Mouse (Mus musculus) intestine, embryonic 16.5 days (tissue): ENCODE data around the gene Pmfbp1. TPM values are rescaled to one million over a fixed set of nuclear protein-coding genes. Genes with fewer than 3 reads are reported as not detected.

Experiments used
- ATAC-seq: fragments of 200-750 bp; cut with Nextera tagmentation; 2 replicates; pipeline ENCODE4 v1.8.0; 2017; ENCODE audit warnings: moderate TSS enrichment, moderate library complexity
- H3K27ac ChIP-seq: fragments of 300-500 bp; sonication (generic); 2 replicates; pipeline ENCODE4 v1.5.1; 2014; ENCODE audit warnings: mild to moderate bottlenecking, low read length
- H3K27me3 ChIP-seq: fragments of 300-500 bp; sonication (generic); replicated peaks from 2 replicates; pipeline ENCODE4 v1.6.1; 2014; ENCODE audit warnings: low read length, control low read depth, mixed read lengths; ENCODE audit not compliant: control insufficient read depth, insufficient read depth
- H3K36me3 ChIP-seq: fragments of 300-500 bp; sonication (generic); 2 replicates; pipeline ENCODE4 v1.6.1; 2014; ENCODE audit warnings: low read length, control low read depth; ENCODE audit not compliant: control insufficient read depth, insufficient read depth
- H3K4me1 ChIP-seq: fragments of 300-500 bp; sonication (generic); 2 replicates; pipeline ENCODE4 v1.6.1; 2014; ENCODE audit warnings: low read length, control low read depth, mixed read lengths; ENCODE audit not compliant: control insufficient read depth, insufficient read depth
- H3K4me2 ChIP-seq: fragments of 300-500 bp; sonication (generic); 2 replicates; pipeline ENCODE4 v1.6.1; 2014; ENCODE audit warnings: low read depth, low read length, control low read depth
- H3K4me3 ChIP-seq: fragments of 300-500 bp; sonication (generic); 2 replicates; pipeline ENCODE4 v1.5.1; 2014; ENCODE audit warnings: mild to moderate bottlenecking, low read length
- H3K9ac ChIP-seq: fragments of 300-500 bp; sonication (generic); 2 replicates; pipeline ENCODE4 v1.6.1; 2014; ENCODE audit warnings: low read depth, low read length
- H3K9me3 ChIP-seq: fragments of 300-500 bp; sonication (generic); 2 replicates; pipeline ENCODE4 v1.6.1; 2016; ENCODE audit warnings: low read length, control low read depth; ENCODE audit not compliant: control insufficient read depth
- WGBS: fragments of 180-500 bp; shearing (Covaris S2); extraction: QIAGEN DNeasy Blood & Tissue Kit; methylation state at CpG from one replicate; pipeline ENCODE4 v1.1.7; 2014; 5-methylcytosine and 5-hydroxymethylcytosine counted together
- polyA plus RNA-seq: library from polyadenylated mRNA; unstranded; fragments of >200 nt; fragmentation: Nextera tagmentation; extraction: Ambion mirVana; gene quantifications from 2 replicates; pipeline ENCODE4 v1.2.1, GENCODE M21; 2015

The Pmfbp1 gene
- polyA plus RNA-seq, 1 experiment from 2014 or later = not detected

- H3K9me3 ChIP-seq = no peaks in the 10 kb centered on the region
- 86% methylated on average over 6 of the region's 6 CpGs for WGBS
- no peak overlapping the region for H3K4me2 ChIP-seq
- H3K4me1 ChIP-seq = no peaks in the 10 kb centered on the region
- H3K9ac ChIP-seq = no peak overlapping the region
- no peaks in the 10 kb centered on the region for H3K36me3 ChIP-seq
- no peak overlapping the region for H3K4me3 ChIP-seq
- no peak overlapping the region for H3K27ac ChIP-seq
- no peak for ATAC-seq
- no peaks in the 10 kb centered on the region for H3K27me3 ChIP-seq
Measured at GRCm38 (mm10) chr8:109492785-109493184, 1.0 kb upstream of the Pmfbp1 start.

DNA sequence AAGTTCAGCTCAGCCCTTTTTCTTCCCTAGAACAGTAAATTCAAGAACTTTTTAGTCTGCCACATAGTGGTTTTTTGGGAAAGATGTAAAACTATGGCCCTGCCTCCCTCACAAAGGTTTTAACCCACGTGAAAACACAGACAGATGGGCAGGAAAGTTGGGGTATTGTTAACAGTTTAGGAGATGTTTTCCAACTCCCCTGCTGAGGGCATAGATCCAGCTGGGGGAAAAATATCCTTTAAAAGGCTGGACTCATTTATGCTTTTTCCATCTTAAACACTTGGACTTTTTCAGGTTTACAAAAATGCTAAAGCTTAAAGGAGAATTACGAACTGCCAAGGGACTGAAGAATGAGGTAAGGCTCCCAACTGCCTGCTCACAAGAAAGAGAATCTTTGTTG lies 774 bp downstream of the Pmfbp1 start:
- 69% methylated on average over 2 of the region's 2 CpGs for WGBS
- H3K36me3 ChIP-seq = no peaks in the 10 kb centered on the region
- H3K27ac ChIP-seq = no peak overlapping the region
- no peaks in the 10 kb centered on the region for H3K27me3 ChIP-seq
- no peak for ATAC-seq
- H3K4me1 ChIP-seq = no peaks in the 10 kb centered on the region
- no peak overlapping the region for H3K4me2 ChIP-seq
- no peak overlapping the region for H3K9ac ChIP-seq
- H3K9me3 ChIP-seq = no peaks in the 10 kb centered on the region
- no peak overlapping the region for H3K4me3 ChIP-seq

- H3K36me3 ChIP-seq = no peaks in the 10 kb centered on the region
- no peaks in the 10 kb centered on the region for H3K9me3 ChIP-seq
- H3K27me3 ChIP-seq = no peaks in the 10 kb centered on the region
- H3K4me2 ChIP-seq = no peak overlapping the region
- ATAC-seq = no peak
- no peaks in the 10 kb centered on the region for H3K4me1 ChIP-seq
- no peak overlapping the region for H3K4me3 ChIP-seq
- no peak overlapping the region for H3K27ac ChIP-seq
- H3K9ac ChIP-seq = no peak overlapping the region
- 59% methylated on average over 5 of the region's 5 CpGs for WGBS
Measured at GRCm38 (mm10) chr8:109497431-109497830, 3.6 kb downstream of the Pmfbp1 start.

GRCm38 (mm10) chr8:109499009-109499717 lies 5.3 kb downstream of the Pmfbp1 start:
- Histone ChIP-seq H3K27me3 (no peaks in the 10 kb centered on the region), H3K4me3 (0 out of 2 replicates have a peak overlapping the region, but pooled peaks have one; percentile 5), H3K27ac (no peak overlapping the region), H3K9ac (peak overlapping the region; percentile 8; the same call in 1 of the 2 replicates), H3K4me2 (no peak overlapping the region), H3K9me3 (no peaks in the 10 kb centered on the region), H3K4me1 (no peaks in the 10 kb centered on the region), H3K36me3 (no peaks in the 10 kb centered on the region)
- 65% methylated on average over 16 of the region's 16 CpGs for WGBS
- no peak for ATAC-seq

GRCm38 (mm10) chr8:109503566-109503965 lies 9.7 kb downstream of the Pmfbp1 start:
- no peaks in the 10 kb centered on the region for H3K4me1 ChIP-seq
- WGBS = 80% methylated on average over 1 of the region's 1 CpGs
- no peak overlapping the region for H3K4me2 ChIP-seq
- H3K9ac ChIP-seq = no peak overlapping the region
- no peak for ATAC-seq
- no peaks in the 10 kb centered on the region for H3K9me3 ChIP-seq
- no peak overlapping the region for H3K4me3 ChIP-seq
- H3K27me3 ChIP-seq = no peaks in the 10 kb centered on the region
- no peaks in the 10 kb centered on the region for H3K36me3 ChIP-seq
- H3K27ac ChIP-seq = no peak overlapping the region

DNA sequence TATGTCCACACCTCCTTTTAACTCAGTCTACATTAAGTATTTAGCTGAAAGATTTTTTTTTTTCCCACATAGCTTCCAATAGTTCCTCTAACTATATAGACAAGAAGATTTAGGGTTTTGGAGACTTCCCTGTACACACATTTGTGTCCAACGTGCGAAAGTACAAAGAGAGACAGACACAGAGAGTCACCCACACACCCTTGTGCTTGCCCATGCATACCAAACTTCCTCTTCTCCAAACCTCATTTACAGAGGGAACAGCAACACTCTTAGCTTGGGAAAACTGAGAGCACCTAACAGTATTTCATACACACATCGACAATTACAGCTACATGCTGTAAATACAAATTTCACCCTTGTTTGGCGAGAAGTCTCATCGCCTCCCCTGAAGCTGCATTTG lies 11.7 kb downstream of the Pmfbp1 start:
- no peak for ATAC-seq
- WGBS = 91% methylated on average over 5 of the region's 5 CpGs

DNA sequence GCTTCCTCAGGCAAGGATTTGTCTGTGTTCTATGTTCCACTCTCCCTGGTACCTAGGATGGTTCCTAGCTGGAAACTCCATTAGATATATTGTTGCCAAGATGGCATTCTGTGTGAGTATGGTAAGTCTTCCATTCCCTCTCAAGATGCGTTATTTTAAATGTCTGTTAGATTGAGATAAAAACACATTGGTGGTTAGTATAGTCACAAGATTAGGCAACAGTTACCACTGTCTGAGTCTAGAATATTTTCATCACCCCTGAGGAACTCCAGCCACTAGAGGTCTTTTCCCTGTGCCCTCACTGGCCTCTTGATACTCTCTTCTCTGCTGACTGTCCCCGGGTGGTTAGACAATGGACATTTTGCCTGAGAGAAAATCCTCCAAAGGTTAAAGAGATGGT lies 30.2 kb downstream of the Pmfbp1 start:
- ATAC-seq = no peak
- WGBS = 82% methylated on average over 2 of the region's 2 CpGs

More for the DNA sequence above, 11.7 kb downstream of the Pmfbp1 start:
- Histone ChIP-seq H3K4me2 (no peak overlapping the region), H3K27me3 (no peaks in the 10 kb centered on the region), H3K36me3 (no peaks in the 10 kb centered on the region), H3K27ac (no peak overlapping the region), H3K4me3 (no peak overlapping the region), H3K4me1 (no peaks in the 10 kb centered on the region), H3K9ac (no peak overlapping the region), H3K9me3 (no peaks in the 10 kb centered on the region)

GRCm38 (mm10) chr8:109535140-109535990 lies 41.5 kb downstream of the Pmfbp1 start:
- Histone ChIP-seq H3K4me1 (no peaks in the 10 kb centered on the region), H3K4me3 (no peak overlapping the region), H3K4me2 (no peak overlapping the region), H3K27ac (no peak overlapping the region), H3K9ac (no peak overlapping the region), H3K36me3 (no peaks in the 10 kb centered on the region), H3K27me3 (no peaks in the 10 kb centered on the region), H3K9me3 (no peaks in the 10 kb centered on the region)
- 86% methylated on average over 19 of the region's 19 CpGs for WGBS
- no peak for ATAC-seq

More for the DNA sequence above, 30.2 kb downstream of the Pmfbp1 start:
- no peaks in the 10 kb centered on the region for H3K36me3 ChIP-seq
- H3K27ac ChIP-seq = no peak overlapping the region
- no peak overlapping the region for H3K9ac ChIP-seq
- no peak overlapping the region for H3K4me2 ChIP-seq
- H3K27me3 ChIP-seq = no peaks in the 10 kb centered on the region; the same call in 1 of the 2 replicates
- H3K4me3 ChIP-seq = no peak overlapping the region
- no peaks in the 10 kb centered on the region for H3K4me1 ChIP-seq
- H3K9me3 ChIP-seq = no peaks in the 10 kb centered on the region

DNA sequence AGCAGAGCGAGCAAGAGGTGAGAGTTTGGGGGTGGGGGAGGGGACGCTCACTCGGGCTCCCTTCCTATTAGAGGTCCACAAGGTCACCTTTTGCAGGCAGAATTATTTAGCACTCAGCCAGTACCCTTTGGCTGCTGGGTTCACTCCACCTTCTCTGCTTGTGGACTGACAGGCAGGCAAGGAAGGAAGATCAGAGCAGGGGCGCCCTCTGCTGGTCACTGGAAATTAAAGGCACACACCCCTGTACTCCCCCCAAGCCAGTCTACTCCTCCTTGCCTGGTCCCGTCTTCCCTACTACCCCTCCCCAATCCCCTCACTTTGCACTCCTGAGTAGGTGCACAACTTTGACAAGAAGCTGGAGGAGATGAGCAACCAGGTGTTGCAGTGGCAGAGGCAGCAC lies 42.9 kb downstream of the Pmfbp1 start:
- ATAC-seq = peak; percentile 73
- H3K4me1 ChIP-seq = no peaks in the 10 kb centered on the region
- H3K4me2 ChIP-seq = no peak overlapping the region; the same call in 1 of the 2 replicates
- no peak overlapping the region for H3K27ac ChIP-seq
- H3K36me3 ChIP-seq = no peaks in the 10 kb centered on the region
- 7% methylated on average over 5 of the region's 5 CpGs for WGBS
- no peak overlapping the region for H3K4me3 ChIP-seq
- H3K9ac ChIP-seq = no peak overlapping the region
- no peaks in the 10 kb centered on the region for H3K9me3 ChIP-seq
- H3K27me3 ChIP-seq = no peaks in the 10 kb centered on the region
